Mouse (Mus musculus) thymus, adult 2 months (tissue): ENCODE results near the gene Dab1. TPM values are rescaled to one million over a fixed set of nuclear protein-coding genes. Genes with fewer than 3 reads are reported as not detected.

Experiments
- DNase-seq: peaks from one replicate; pipeline ENCODE4 v3.0.0; 2021
- H3K27ac ChIP-seq: fragments of 200-500 bp; 2 replicates; pipeline ENCODE4 v1.5.1; 2012; ENCODE audit warnings: low read length, control low read depth; ENCODE audit not compliant: control insufficient read depth, insufficient read depth
- H3K27me3 ChIP-seq: fragments of 200-500 bp; 2 replicates; pipeline ENCODE4 v1.6.1; 2012; ENCODE audit warnings: mild to moderate bottlenecking, low read length, moderate library complexity, mixed read lengths; ENCODE audit not compliant: control insufficient read depth, insufficient read depth
- H3K36me3 ChIP-seq: fragments of 200-500 bp; 2 replicates; pipeline ENCODE4 v1.6.1; 2012; ENCODE audit warnings: mild to moderate bottlenecking, low read length, moderate library complexity; ENCODE audit not compliant: control insufficient read depth, insufficient read depth
- H3K4me1 ChIP-seq: fragments of 200-500 bp; replicated peaks from 2 replicates; pipeline ENCODE4 v1.6.1; 2012; ENCODE audit warnings: low read length; ENCODE audit not compliant: control insufficient read depth, insufficient read depth
- H3K4me3 ChIP-seq: fragments of 200-500 bp; 2 replicates; pipeline ENCODE4 v1.5.1; 2012; ENCODE audit warnings: mild to moderate bottlenecking, low read length, control low read depth, moderate library complexity; ENCODE audit not compliant: control insufficient read depth, insufficient read depth
- CTCF ChIP-seq: fragments of 200-500 bp; IDR thresholded peaks from 2 replicates; pipeline ENCODE4 v1.5.1; 2012; ENCODE audit warnings: mild to moderate bottlenecking, control low read depth, low read length, moderate library complexity, borderline replicate concordance; ENCODE audit not compliant: control insufficient read depth, poor library complexity, insufficient read depth; ENCODE audit errors: extremely low read depth
- POLR2A ChIP-seq: fragments of 200-500 bp; IDR thresholded peaks from 2 replicates; pipeline ENCODE4 v1.6.1; 2012; ENCODE audit warnings: mild to moderate bottlenecking, low read length, control low read depth, moderate library complexity; ENCODE audit not compliant: control insufficient read depth, poor library complexity, insufficient read depth; ENCODE audit errors: extremely low read depth
- WGBS: fragments of 180-500 bp; shearing (Covaris S2); methylation state at CpG from one replicate; pipeline ENCODE4 v1.1.7; 2018; 5-methylcytosine and 5-hydroxymethylcytosine counted together
- polyA plus RNA-seq: library from polyadenylated mRNA; depleted of rRNA; stranded (reverse); fragments of >200 nt; gene quantifications from 2 replicates; pipeline ENCODE4 v1.2.3, GENCODE M21; 2012

The Dab1 gene
- polyA plus RNA-seq, 1 experiment, result 0.28 TPM

GRCm38 (mm10) chr4:104436411-104436810, 817.3 kb downstream of the Dab1 start:
- no peak overlapping the region for H3K4me3 ChIP-seq
- H3K27me3 ChIP-seq, result no peaks in the 10 kb centered on the region
- TF ChIP-seq POLR2A, result no peak
- no peaks in the 10 kb centered on the region for H3K36me3 ChIP-seq
- no peak for DNase-seq
- H3K4me1 ChIP-seq, result no peaks in the 10 kb centered on the region
- no peak overlapping the region for H3K27ac ChIP-seq
- WGBS, result 95% methylated on average over 4 of the region's 4 CpGs

GRCm38 (mm10) chr4:104438730-104439129, 819.6 kb downstream of the Dab1 start:
- Histone ChIP-seq H3K27me3 (no peaks in the 10 kb centered on the region), H3K36me3 (no peaks in the 10 kb centered on the region), H3K4me1 (no peaks in the 10 kb centered on the region), H3K4me3 (no peak overlapping the region), H3K27ac (no peak overlapping the region)
- WGBS, result 91% methylated on average over 4 of the region's 4 CpGs
- no peak for DNase-seq
- TF ChIP-seq CTCF (no peak), POLR2A (no peak)

GRCm38 (mm10) chr4:104439641-104440040, 820.5 kb downstream of the Dab1 start:
- Histone ChIP-seq H3K4me1 (no peaks in the 10 kb centered on the region), H3K4me3 (no peak overlapping the region), H3K27ac (no peak overlapping the region), H3K27me3 (no peaks in the 10 kb centered on the region), H3K36me3 (no peaks in the 10 kb centered on the region)
- DNase-seq, result no peak
- TF ChIP-seq POLR2A (no peak), CTCF (no peak)
- WGBS, result 87% methylated on average over 3 of the region's 3 CpGs

GRCm38 (mm10) chr4:104442925-104443747, 824.0 kb downstream of the Dab1 start:
- no peak for TF ChIP-seq CTCF
- no peak for TF ChIP-seq POLR2A
- WGBS, result 79% methylated on average over 10 of the region's 10 CpGs
- no peak overlapping the region for H3K4me3 ChIP-seq

GRCm38 (mm10) chr4:104443775-104444174, 824.6 kb downstream of the Dab1 start:
- Histone ChIP-seq H3K36me3 (no peaks in the 10 kb centered on the region), H3K4me1 (no peaks in the 10 kb centered on the region), H3K27me3 (no peaks in the 10 kb centered on the region), H3K27ac (no peak overlapping the region), H3K4me3 (no peak overlapping the region)
- 37% methylated on average over 8 of the region's 8 CpGs for WGBS
- no peak for DNase-seq
- TF ChIP-seq CTCF (no peak), POLR2A (no peak)

More at GRCm38 (mm10) chr4:104442925-104443747, 824.0 kb downstream of the Dab1 start:
- H3K4me1 ChIP-seq, result no peaks in the 10 kb centered on the region
- no peak overlapping the region for H3K27ac ChIP-seq
- H3K36me3 ChIP-seq, result no peaks in the 10 kb centered on the region
- no peak for DNase-seq
- H3K27me3 ChIP-seq, result no peaks in the 10 kb centered on the region

- Histone ChIP-seq H3K27me3 (no peaks in the 10 kb centered on the region), H3K36me3 (no peaks in the 10 kb centered on the region), H3K27ac (no peak overlapping the region), H3K4me1 (no peaks in the 10 kb centered on the region), H3K4me3 (no peak overlapping the region)
- TF ChIP-seq CTCF (no peak), POLR2A (no peak)
- WGBS, result 80% methylated on average over 2 of the region's 2 CpGs
- DNase-seq, result no peak
Observed at GRCm38 (mm10) chr4:104444985-104445384, 825.8 kb downstream of the Dab1 start.
